ENCODE assay signal across 8 mouse cellular contexts in genomic region chr11:94321931-94322400, GRCm38 (mm10). TPM values are rescaled to one million over a fixed set of nuclear protein-coding genes. Genes with fewer than 3 reads are reported as not detected.
DNase-seq lines count a peak whose midpoint lies in the region; ATAC-seq and TF ChIP-seq lines count a peak whose summit lies in the region.

Gene Luc7l3 (minus strand): TSS chr11:94321988.

- WGBS in cerebellum, adult 2 months, result 1% methylated on average over 36 of the region's 36 CpGs
- 1% methylated on average over 36 of the region's 36 CpGs for whole genome bisulfite sequencing in lung, embryonic 15.5 days
- WGBS in olfactory bulb, adult 2 months, result under 1% methylated on average over 36 of the region's 36 CpGs

- H3K4me2 ChIP-seq in lung, embryonic 15.5 days, result peak within 1 kb of the TSS; percentile 72

- peak; percentile 59 for DNase-seq in MEL-GATA-1-ER (ENCODE audit: extremely low read depth, low read depth)
- DNase-seq in cerebellum, adult 2 months, result peak; percentile 95 to 96
- DNase-seq in forelimb bud, embryonic 11.5 days (ENCODE audit: low read depth, low spot score), result peak; percentile 85
- peak; percentile 96 for DNase-seq in heart, postnatal 4 days
- DNase-seq in layer of hippocampus, adult 9-10 months (ENCODE audit: low spot score), result peak; percentile 87
- DNase-seq in thymus, adult 18-20 months, result peak; percentile 89 to 90

- peak; percentile 89; the same call in 1 of the 2 replicates for TF ChIP-seq POLR2A in cerebellum, adult 2 months (IDR thresholded peaks at IDR 0.05; ENCODE audit: borderline replicate concordance, insufficient read depth, low read length)
- peak; percentile 87 for TF ChIP-seq POLR2A in olfactory bulb, adult 2 months (IDR thresholded peaks at IDR 0.05; ENCODE audit: insufficient read depth, low read depth, low read length)

- no peaks in the 10 kb centered on the region for H3K27me3 ChIP-seq in cerebellum, adult 2 months (ENCODE audit: control insufficient read depth, insufficient read depth, low read length)
- no peaks in the 10 kb centered on the region for H3K27me3 ChIP-seq in lung, embryonic 15.5 days

- H3K4me1 ChIP-seq in cerebellum, adult 2 months (ENCODE audit: control insufficient read depth, insufficient read depth, low read length), result peaks cover 5% of the 10 kb centered on the region; the same call in 1 of the 2 replicates
- peaks cover 41% of the 10 kb centered on the region for H3K4me1 ChIP-seq in lung, embryonic 15.5 days
- peaks cover 11% of the 10 kb centered on the region for H3K4me1 ChIP-seq in olfactory bulb, adult 2 months (ENCODE audit: control insufficient read depth, insufficient read depth, low read length)

- peak; percentile 97 for ATAC-seq in lung, embryonic 15.5 days (ENCODE audit: borderline replicate concordance, extremely low read depth, low FRiP score, low TSS enrichment)

- H3K9ac ChIP-seq in lung, embryonic 15.5 days, result peak within 1 kb of the TSS; percentile 100

- TF ChIP-seq CTCF in cerebellum, adult 2 months (IDR thresholded peaks at IDR 0.05; ENCODE audit: borderline replicate concordance, insufficient read depth, low read depth, low read length), result no peak
- TF ChIP-seq CTCF in olfactory bulb, adult 2 months (IDR thresholded peaks at IDR 0.05; ENCODE audit: insufficient read depth, low read depth, low read length), result no peak

- H3K27ac ChIP-seq in cerebellum, adult 2 months (ENCODE audit: insufficient read depth, low read length), result peak within 1 kb of the TSS; percentile 80
- H3K27ac ChIP-seq in lung, embryonic 15.5 days, result peak within 1 kb of the TSS; percentile 93
- H3K27ac ChIP-seq in olfactory bulb, adult 2 months (ENCODE audit: insufficient read depth, low read depth, low read length), result peak within 1 kb of the TSS; percentile 98

- no peaks in the 10 kb centered on the region for H3K9me3 ChIP-seq in lung, embryonic 15.5 days

- peak within 1 kb of the TSS; percentile 89 for H3K4me3 ChIP-seq in cerebellum, adult 2 months (replicated peaks; ENCODE audit: insufficient read depth, low read depth, low read length)
- peak within 1 kb of the TSS; percentile 96 for H3K4me3 ChIP-seq in lung, embryonic 15.5 days
- peak within 1 kb of the TSS; percentile 99 for H3K4me3 ChIP-seq in olfactory bulb, adult 2 months (ENCODE audit: insufficient read depth, low read depth, low read length)

- peaks cover 10% of the 10 kb centered on the region for H3K36me3 ChIP-seq in lung, embryonic 15.5 days

RNA-seq across cellular contexts. Expression of gene Luc7l3, which starts in this region (rescaled TPM):
- polyA plus RNA-seq in cerebellum, adult 2 months (2012; rRNA removed), result 154 and 156 TPM in 2 replicates
- total RNA-seq in heart, postnatal 4 days (2021), result 10 to 100 TPM; 47.8 to 50.4 TPM
- polyA plus RNA-seq in lung, embryonic 15.5 days (2015; fragmentation: Nextera tagmentation; extraction: Ambion mirVana), result 107 TPM in 2 replicates
- 287 and 558 TPM in 2 replicates for polyA plus RNA-seq in olfactory bulb, adult 2 months (2012; ENCODE audit: insufficient read depth, insufficient read length, low replicate concordance, missing spikeins)

Comparison
In these comparisons a context has a peak if more than half of its experiments do, and no peak if none do; other contexts are left out.
1. Peak in every context shown above with its lines: DNase-seq, ATAC-seq, H3K4me3 ChIP-seq and H3K27ac ChIP-seq.